Mouse (Mus musculus) testis, adult 2 months (tissue): ENCODE data around the gene Lce3e. TPM values are rescaled to one million over a fixed set of nuclear protein-coding genes. Genes with fewer than 3 reads are reported as not detected.

ENCODE experiments used
- H3K27ac ChIP-seq: fragments of 200-500 bp; 2 replicates; pipeline ENCODE4 v1.5.1; 2012; ENCODE audit warnings: low read depth, low read length; ENCODE audit not compliant: control insufficient read depth, insufficient read depth
- H3K27me3 ChIP-seq: fragments of 200-500 bp; 2 replicates; pipeline ENCODE4 v1.6.1; 2012; ENCODE audit warnings: mild to moderate bottlenecking, low read length, moderate library complexity; ENCODE audit not compliant: control insufficient read depth, insufficient read depth
- H3K36me3 ChIP-seq: fragments of 200-500 bp; 2 replicates; pipeline ENCODE4 v1.6.1; 2012; ENCODE audit warnings: mild to moderate bottlenecking, low read length; ENCODE audit not compliant: control insufficient read depth, insufficient read depth
- H3K4me1 ChIP-seq: fragments of 200-500 bp; 2 replicates; pipeline ENCODE4 v1.6.1; 2012; ENCODE audit warnings: low read length; ENCODE audit not compliant: control insufficient read depth, insufficient read depth
- H3K4me3 ChIP-seq: fragments of 200-500 bp; 2 replicates; pipeline ENCODE4 v1.5.1; 2012; ENCODE audit warnings: low read depth, mild to moderate bottlenecking, low read length, moderate library complexity, mixed read lengths; ENCODE audit not compliant: control insufficient read depth
- CTCF ChIP-seq: fragments of 200-500 bp; IDR thresholded peaks from 2 replicates; pipeline ENCODE4 v1.5.1; 2012; ENCODE audit warnings: low read depth, mild to moderate bottlenecking, inconsistent platforms, low read length, moderate library complexity; ENCODE audit not compliant: control insufficient read depth, insufficient read depth, insufficient replicate concordance
- POLR2A ChIP-seq: fragments of 200-500 bp; IDR thresholded peaks from 2 replicates; pipeline ENCODE4 v1.6.1; 2012; ENCODE audit warnings: low read depth, mild to moderate bottlenecking, inconsistent platforms, low read length, moderate library complexity; ENCODE audit not compliant: control insufficient read depth
- polyA plus RNA-seq: library from polyadenylated mRNA; depleted of rRNA; stranded (reverse); fragments of >200 nt; gene quantifications from 2 replicates; pipeline ENCODE4 v1.2.3, GENCODE M21; 2012; rRNA removed

The Lce3e gene
- not detected in 2 replicates for polyA plus RNA-seq

DNA sequence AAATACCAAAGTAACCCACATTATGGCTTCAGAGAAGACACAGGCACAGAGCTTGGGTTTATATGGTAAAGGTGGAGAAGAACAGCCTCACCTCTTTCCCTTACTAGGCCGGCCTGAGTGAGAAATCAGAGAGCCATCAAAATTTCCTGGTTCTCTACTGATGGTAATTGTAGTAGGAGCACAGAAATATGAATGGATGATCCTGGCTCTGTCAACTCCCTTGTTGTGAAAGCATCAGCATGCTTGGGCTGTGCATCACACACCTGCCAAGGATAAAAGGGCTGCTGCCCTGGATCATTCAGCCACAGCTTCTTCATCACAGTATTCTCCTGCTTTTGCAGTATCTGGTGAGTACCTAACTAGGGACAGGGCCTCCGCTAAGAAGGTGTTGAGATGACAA is at the start of gene Lce3e:
TSS of gene Lce3e (plus strand) at position 301 of the 400 bp plus-strand sequence.
- H3K4me1 ChIP-seq = no peaks in the 10 kb centered on the region
- H3K4me3 ChIP-seq = no peak within 1 kb of the TSS
- H3K36me3 ChIP-seq = no peaks in the 10 kb centered on the region
- no peak within 1 kb of the TSS for H3K27ac ChIP-seq
- TF ChIP-seq CTCF = no peak
- TF ChIP-seq POLR2A = no peak
- no peaks in the 10 kb centered on the region for H3K27me3 ChIP-seq

DNA sequence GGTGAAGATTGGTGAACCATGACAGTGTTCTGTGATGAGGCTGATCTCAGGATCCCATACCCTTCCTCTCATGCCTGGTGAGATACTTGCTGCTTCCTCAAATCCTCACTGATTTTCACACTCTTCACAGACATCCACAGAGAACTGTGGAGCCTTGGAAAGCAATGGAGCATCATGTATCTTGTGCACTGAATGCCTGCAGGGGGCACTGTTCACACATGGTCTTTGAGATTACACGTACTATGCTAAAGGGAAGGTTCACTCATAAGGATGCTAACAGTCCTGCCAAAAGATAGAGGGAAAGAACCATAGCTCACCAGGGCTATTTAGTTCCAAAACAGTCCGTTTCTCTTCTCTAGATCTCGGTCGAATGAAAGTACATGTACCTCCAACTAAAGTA is 46.5 kb upstream of the Lce3e start:
- Histone ChIP-seq H3K4me3 (no peak overlapping the region), H3K27me3 (no peaks in the 10 kb centered on the region), H3K4me1 (no peaks in the 10 kb centered on the region), H3K27ac (no peak overlapping the region), H3K36me3 (no peaks in the 10 kb centered on the region)
- TF ChIP-seq CTCF (no peak), POLR2A (no peak)

DNA sequence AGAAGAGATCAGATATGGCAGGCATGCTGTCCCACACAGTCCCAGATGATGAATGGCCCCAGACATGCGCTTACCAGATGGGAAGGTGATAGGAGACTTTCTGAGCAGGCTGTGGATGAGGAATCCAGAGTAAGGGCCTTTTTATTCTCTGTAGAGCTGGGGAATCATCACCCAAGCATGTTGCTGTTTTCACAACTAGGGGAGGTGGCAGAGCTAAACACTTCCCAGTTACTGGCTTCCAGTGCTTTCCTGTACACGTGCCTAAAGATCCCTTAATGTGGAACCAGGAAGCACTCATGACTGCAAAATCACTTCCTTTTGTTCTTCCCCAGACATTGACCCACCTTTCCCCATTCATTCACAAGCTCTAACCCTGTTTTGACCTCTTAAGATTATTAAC is 40.7 kb upstream of the Lce3e start, which contains the start of gene Lce3a:
TSS of gene Lce3a (minus strand) at position 101 of the 400 bp plus-strand sequence.
- Histone ChIP-seq H3K27ac (no peak within 1 kb of the TSS), H3K4me1 (no peaks in the 10 kb centered on the region), H3K27me3 (no peaks in the 10 kb centered on the region), H3K4me3 (no peak within 1 kb of the TSS), H3K36me3 (no peaks in the 10 kb centered on the region)
- TF ChIP-seq POLR2A (no peak), CTCF (no peak)

DNA sequence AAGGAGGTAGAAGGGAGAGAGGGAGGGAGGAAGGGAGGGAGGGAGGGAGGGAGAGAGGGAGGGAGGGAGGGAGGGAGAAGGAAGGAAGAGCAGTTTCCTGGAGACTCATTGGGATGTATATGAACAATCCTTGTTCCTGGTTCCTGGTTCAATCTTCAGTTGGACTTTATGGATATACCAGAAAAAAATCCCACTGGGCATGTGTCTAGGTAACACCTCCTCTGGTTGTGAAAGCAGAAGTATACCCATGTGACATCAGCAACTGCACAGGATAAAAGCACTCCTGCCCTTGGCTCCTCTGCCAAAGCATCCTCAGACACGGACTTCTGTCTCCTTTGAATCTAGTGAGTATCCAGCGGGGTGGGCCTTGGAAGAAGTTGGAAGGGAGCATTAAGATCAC is 34.2 kb upstream of the Lce3e start, which contains the start of gene Lce3b:
TSS of gene Lce3b (plus strand) at position 301 of the 400 bp plus-strand sequence.
- H3K4me1 ChIP-seq = no peaks in the 10 kb centered on the region
- no peak within 1 kb of the TSS for H3K4me3 ChIP-seq
- H3K36me3 ChIP-seq = no peaks in the 10 kb centered on the region
- TF ChIP-seq POLR2A (no peak), CTCF (no peak)
- no peak within 1 kb of the TSS for H3K27ac ChIP-seq
- H3K27me3 ChIP-seq = no peaks in the 10 kb centered on the region

DNA sequence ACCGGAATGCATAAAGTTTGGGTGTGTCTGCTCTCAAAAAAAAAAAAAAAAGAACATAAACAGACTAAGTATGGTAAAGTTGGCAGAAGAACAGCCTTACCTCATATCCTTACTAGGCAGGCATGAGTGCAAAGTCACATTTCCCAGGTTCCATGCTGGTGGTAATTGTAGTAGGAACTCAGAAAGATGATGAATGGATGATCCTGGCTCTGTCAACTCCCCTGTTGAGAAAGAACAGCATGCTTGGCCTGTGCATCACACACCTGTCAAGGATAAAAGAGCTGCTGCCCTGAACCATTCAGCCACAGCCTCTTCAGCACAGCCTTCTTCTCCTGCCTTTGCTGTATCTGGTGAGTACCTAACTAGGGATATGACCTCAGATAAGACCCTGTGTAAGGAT is 22.7 kb upstream of the Lce3e start, which contains the start of gene Lce3c:
TSS of gene Lce3c (plus strand) at position 301 of the 400 bp plus-strand sequence.
- H3K27ac ChIP-seq = no peak within 1 kb of the TSS
- H3K27me3 ChIP-seq = no peaks in the 10 kb centered on the region
- H3K36me3 ChIP-seq = no peaks in the 10 kb centered on the region
- H3K4me1 ChIP-seq = no peaks in the 10 kb centered on the region
- TF ChIP-seq POLR2A (no peak), CTCF (no peak)
- H3K4me3 ChIP-seq = no peak within 1 kb of the TSS

DNA sequence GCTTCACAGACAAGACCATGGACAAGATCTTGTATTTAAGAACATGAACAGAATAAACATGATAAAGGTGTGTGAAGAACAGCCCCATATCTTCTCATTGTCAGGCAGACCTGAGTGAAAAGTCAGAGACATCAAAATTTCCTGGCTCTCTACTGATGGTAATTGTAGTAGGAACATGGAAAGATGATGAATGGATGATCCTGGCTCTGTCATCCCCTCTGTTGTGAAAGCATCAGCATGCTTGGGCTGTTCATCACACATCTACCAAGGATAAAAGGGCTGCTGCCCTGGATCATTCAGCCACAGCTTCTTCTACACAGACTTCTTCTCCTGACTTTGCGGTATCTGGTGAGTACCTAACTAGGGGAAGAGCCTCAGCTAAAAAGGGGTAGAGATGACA is 9.8 kb upstream of the Lce3e start, which contains the start of gene Lce3d:
TSS of gene Lce3d (plus strand) at position 301 of the 400 bp plus-strand sequence.
- Histone ChIP-seq H3K4me3 (no peak within 1 kb of the TSS), H3K36me3 (no peaks in the 10 kb centered on the region), H3K4me1 (no peaks in the 10 kb centered on the region), H3K27me3 (no peaks in the 10 kb centered on the region), H3K27ac (no peak within 1 kb of the TSS)
- TF ChIP-seq CTCF (no peak), POLR2A (no peak)

DNA sequence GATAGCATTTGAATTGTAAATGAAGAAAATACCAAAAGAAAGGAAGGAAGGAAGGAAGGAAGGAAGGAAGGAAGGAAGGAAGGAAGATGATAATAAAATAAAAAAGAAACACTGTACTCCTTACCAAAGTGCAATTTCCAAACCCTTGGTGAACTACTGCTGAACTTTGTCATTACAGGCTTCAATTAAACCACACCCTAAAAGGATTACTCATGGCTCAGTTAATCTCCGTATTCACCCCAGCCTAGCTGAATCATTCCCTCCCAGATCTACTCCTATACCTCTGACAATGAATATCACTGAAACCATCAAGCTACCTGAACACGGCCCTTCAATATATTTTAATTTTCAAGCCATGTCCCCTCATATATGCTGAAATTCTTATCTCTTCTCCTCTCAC is 11.6 kb downstream of the Lce3e start:
- Histone ChIP-seq H3K27me3 (no peaks in the 10 kb centered on the region), H3K4me3 (no peak overlapping the region), H3K4me1 (no peaks in the 10 kb centered on the region), H3K36me3 (no peaks in the 10 kb centered on the region), H3K27ac (no peak overlapping the region)
- no peak for TF ChIP-seq CTCF
- no peak for TF ChIP-seq POLR2A
